9 mouse cellular contexts compared by ENCODE assay signal in genomic region chr5:113220383-113221146, GRCm38 (mm10). TPM values are rescaled to one million over a fixed set of nuclear protein-coding genes. Genes with fewer than 3 reads are reported as not detected.
DNase-seq lines count a peak whose midpoint lies in the region; ATAC-seq and TF ChIP-seq lines count a peak whose summit lies in the region.
"Had no signal": no experiment of that assay in that cellular context is flagged by ENCODE, and none has a peak within 500 bp of the region (broad histone marks: within the 10 kb centered on the region; RNA-seq: fewer than 3 reads in every experiment).

No protein-coding gene starts in this region.

- H3K4me2 ChIP-seq in forebrain, embryonic 16.5 days (ENCODE audit: low read length), result peak overlapping the region; percentile 95
- H3K4me2 ChIP-seq in kidney, embryonic 14.5 days (replicated peaks; ENCODE audit: low read depth, low read length), result peak overlapping the region; percentile 95

- no peaks in the 10 kb centered on the region for H3K9me3 ChIP-seq in ES-E14 (ENCODE audit: control insufficient read depth, insufficient read depth, low read depth, low read length)
- H3K9me3 ChIP-seq in forebrain, embryonic 16.5 days (ENCODE audit: control insufficient read depth, low read length), result no peaks in the 10 kb centered on the region
- no peaks in the 10 kb centered on the region for H3K9me3 ChIP-seq in kidney, embryonic 14.5 days (ENCODE audit: control insufficient read depth, low read length)

- in situ Hi-C loops in ES-E14 (cut with MboI; ENCODE audit: low sequenced_read_pairs in 2 of 2, unreplicated experiment in 2 of 2), result no loop called here

- H3K4me1 ChIP-seq in cerebellum, adult 2 months (ENCODE audit: control insufficient read depth, insufficient read depth, low read length), result no peaks in the 10 kb centered on the region
- H3K4me1 ChIP-seq in ES-E14 (ENCODE audit: control insufficient read depth in 2 of 2, insufficient read depth in 2 of 2, low read length in 2 of 2, poor library complexity in 1 of 2), result peaks cover 0 to 8% of the 10 kb centered on the region in 2 experiments; a peak in 2 of 4 replicates
- H3K4me1 ChIP-seq in forebrain, embryonic 16.5 days (replicated peaks; ENCODE audit: control insufficient read depth, insufficient read depth, low read length), result peaks cover 11% of the 10 kb centered on the region; the same call in 1 of the 2 replicates
- peaks cover 34% of the 10 kb centered on the region for H3K4me1 ChIP-seq in kidney, embryonic 14.5 days (ENCODE audit: control insufficient read depth, insufficient read depth, low read length)

- H3K79me2 ChIP-seq in macrophage (ENCODE audit: inconsistent target), result no peaks in the 10 kb centered on the region

- ATAC-seq in forebrain, embryonic 16.5 days, result peak; percentile 26
- ATAC-seq in kidney, embryonic 14.5 days (ENCODE audit: low FRiP score, low TSS enrichment), result peak; percentile 45

- H3K4me3 ChIP-seq in cerebellum, adult 2 months (replicated peaks; ENCODE audit: insufficient read depth, low read depth, low read length), result peak overlapping the region; percentile 40
- H3K4me3 ChIP-seq in ES-E14 (ENCODE audit: insufficient read depth in 1 of 2, low read depth in 1 of 2, low read length in 2 of 2, poor library complexity in 1 of 2, severe bottlenecking in 1 of 2), result peak overlapping the region; percentile 63 to 91
- peak overlapping the region; percentile 62 for H3K4me3 ChIP-seq in forebrain, embryonic 16.5 days (replicated peaks; ENCODE audit: low read length)
- peak overlapping the region; percentile 75 for H3K4me3 ChIP-seq in kidney, embryonic 14.5 days (ENCODE audit: low read length)
- H3K4me3 ChIP-seq in macrophage (ENCODE audit: inconsistent target), result peak overlapping the region; percentile 16; the same call in 1 of the 2 replicates

- no peaks in the 10 kb centered on the region for H3K36me3 ChIP-seq in ES-E14 (ENCODE audit: control insufficient read depth, insufficient read depth, low read length, poor library complexity, severe bottlenecking)
- no peaks in the 10 kb centered on the region for H3K36me3 ChIP-seq in forebrain, embryonic 16.5 days (ENCODE audit: control insufficient read depth, insufficient read depth)
- H3K36me3 ChIP-seq in kidney, embryonic 14.5 days (ENCODE audit: control insufficient read depth, insufficient read depth, low read length), result no peaks in the 10 kb centered on the region
- H3K36me3 ChIP-seq in macrophage (ENCODE audit: inconsistent target), result no peaks in the 10 kb centered on the region

- no peak for TF ChIP-seq CTCF in cerebellum, adult 2 months (IDR thresholded peaks at IDR 0.05; ENCODE audit: borderline replicate concordance, insufficient read depth, low read depth, low read length)

- H3K27ac ChIP-seq in cerebellum, adult 2 months (ENCODE audit: insufficient read depth, low read length), result no peak overlapping the region
- H3K27ac ChIP-seq in ES-E14 (ENCODE audit: insufficient read depth, low read depth, low read length, poor library complexity, severe bottlenecking), result no peak overlapping the region
- H3K27ac ChIP-seq in forebrain, embryonic 16.5 days (ENCODE audit: low read length), result no peak overlapping the region
- H3K27ac ChIP-seq in kidney, embryonic 14.5 days (ENCODE audit: low read depth, low read length), result peak overlapping the region; percentile 62
- no peak overlapping the region for H3K27ac ChIP-seq in macrophage

- no peak for TF ChIP-seq POLR2A in cerebellum, adult 2 months (IDR thresholded peaks at IDR 0.05; ENCODE audit: borderline replicate concordance, insufficient read depth, low read length)

- 2% methylated on average over 64 of the region's 64 CpGs for WGBS in cerebellum, adult 2 months
- WGBS in forebrain, embryonic 16.5 days, result 1% methylated on average over 64 of the region's 64 CpGs
- WGBS in kidney, embryonic 14.5 days, result 2% methylated on average over 64 of the region's 64 CpGs
- WGBS in macrophage (ENCODE audit: missing documents), result 5% methylated on average over 59 of the region's 64 CpGs

- no peak for DNase-seq in cerebellum, adult 2 months
- DNase-seq in cerebellum, adult 9-11 months, result no peak
- no peak for DNase-seq in ES-E14 (ENCODE audit: low read depth, low spot score)
- DNase-seq in frontal cortex, postnatal 36 days (ENCODE audit: low spot score in 2 of 2), result no peak
- no peak for DNase-seq in cerebellum, adult 11 months

- peak overlapping the region; percentile 79 for H3K9ac ChIP-seq in ES-E14 (ENCODE audit: insufficient read depth, low read depth, low read length, poor library complexity, severe bottlenecking)
- peak overlapping the region; percentile 54 for H3K9ac ChIP-seq in forebrain, embryonic 16.5 days (replicated peaks; ENCODE audit: low read depth, low read length)
- peak overlapping the region; percentile 74 for H3K9ac ChIP-seq in kidney, embryonic 14.5 days (ENCODE audit: low read depth, low read length)

- no peaks in the 10 kb centered on the region for H3K27me3 ChIP-seq in cerebellum, adult 2 months (ENCODE audit: control insufficient read depth, insufficient read depth, low read length)
- no peaks in the 10 kb centered on the region for H3K27me3 ChIP-seq in forebrain, embryonic 16.5 days (replicated peaks; ENCODE audit: control insufficient read depth, insufficient read depth, low read length)
- H3K27me3 ChIP-seq in kidney, embryonic 14.5 days (ENCODE audit: control insufficient read depth, insufficient read depth, low read length), result no peaks in the 10 kb centered on the region

TF ChIP-seq in ES-E14, 5 proteins besides CTCF, POLR2A, EP300 and RAD21:
- TF ChIP-seq CHD2 (IDR thresholded peaks at IDR 0.05; ENCODE audit: low read depth, low read length), result no peak
- TF ChIP-seq HCFC1 (IDR thresholded peaks at IDR 0.05; ENCODE audit: borderline replicate concordance, insufficient read depth, low read length), result 0 out of 2 replicates have a peak, but pooled peaks have one; percentile 20
TF ChIP-seq in ES-E14: peak in this region for 1.

RNA-seq across cellular contexts. Expression of gene 2900026A02Rik, which starts 0.5 kb away (rescaled TPM):
- polyA plus RNA-seq in cerebellum, adult 2 months (2012; rRNA removed), result 4.9 and 5.2 TPM in 2 replicates
- total RNA-seq in ES-E14 (2012; rRNA removed), result 12.3 and 15.9 TPM in 2 replicates
- 4.6 and 5.0 TPM in 2 replicates for polyA plus RNA-seq in forebrain, embryonic 16.5 days (2015; fragmentation: Nextera tagmentation; extraction: Ambion mirVana)
- 3.9 and 5.4 TPM in 2 replicates for polyA plus RNA-seq in kidney, embryonic 14.5 days (2014; fragmentation: Nextera tagmentation; extraction: Ambion mirVana)
- total RNA-seq in macrophage (2018; cell fraction: chromatin; rRNA removed), result 1 to 10 TPM in 19 of 26 experiments, under 1 TPM in 7; 0.38 to 7.0 (median 3.3) TPM
- total RNA-seq in macrophage (2018; cell fraction: cytosol; rRNA removed), result 10 to 100 TPM in 1 of 26 experiments, 1 to 10 TPM in 25; 3.1 to 10.3 (median 6.4) TPM
- 10 to 100 TPM in 3 of 26 experiments, 1 to 10 TPM in 23; 1.8 to 13.2 (median 5.4) TPM for total RNA-seq in macrophage (2018; cell fraction: nucleus; rRNA removed)
- 4.3 to 6.7 TPM (median 4.4 TPM) in 3 replicates for polyA plus RNA-seq in macrophage (2018)

RNA-seq across cellular contexts. Expression of gene Tmem211, which starts 6.1 kb away (rescaled TPM):
- 0.10 and 0.18 TPM in 2 replicates for polyA plus RNA-seq in cerebellum, adult 2 months (2012; rRNA removed)
- total RNA-seq in ES-E14 (2012; rRNA removed), result 0.22 and 0.53 TPM in 2 replicates
- not detected in 2 replicates for polyA plus RNA-seq in forebrain, embryonic 16.5 days (2015; fragmentation: Nextera tagmentation; extraction: Ambion mirVana)
- polyA plus RNA-seq in kidney, embryonic 14.5 days (2014; fragmentation: Nextera tagmentation; extraction: Ambion mirVana), result 0.15 and 0.31 TPM in 2 replicates
- not detected for total RNA-seq in macrophage (2018; cell fraction: chromatin; rRNA removed)
- not detected for total RNA-seq in macrophage (2018; cell fraction: cytosol; rRNA removed)
- total RNA-seq in macrophage (2018; cell fraction: nucleus; rRNA removed), result not detected
- polyA plus RNA-seq in macrophage (2018), result not detected in 3 replicates
- total RNA-seq: heart, adult 18-20 months had no signal

Comparison
In these comparisons a context has a peak if more than half of its experiments do, and no peak if none do; other contexts are left out.
1. H3K4me3 ChIP-seq: peak in every context shown above with its lines; median percentile 77 in ES-E14; 75 in kidney, embryonic 14.5 days; 62 in forebrain, embryonic 16.5 days; 40 in cerebellum, adult 2 months; 16 in macrophage.